Mouse (Mus musculus): ENCODE results near the gene Trp53i11.

DNA sequence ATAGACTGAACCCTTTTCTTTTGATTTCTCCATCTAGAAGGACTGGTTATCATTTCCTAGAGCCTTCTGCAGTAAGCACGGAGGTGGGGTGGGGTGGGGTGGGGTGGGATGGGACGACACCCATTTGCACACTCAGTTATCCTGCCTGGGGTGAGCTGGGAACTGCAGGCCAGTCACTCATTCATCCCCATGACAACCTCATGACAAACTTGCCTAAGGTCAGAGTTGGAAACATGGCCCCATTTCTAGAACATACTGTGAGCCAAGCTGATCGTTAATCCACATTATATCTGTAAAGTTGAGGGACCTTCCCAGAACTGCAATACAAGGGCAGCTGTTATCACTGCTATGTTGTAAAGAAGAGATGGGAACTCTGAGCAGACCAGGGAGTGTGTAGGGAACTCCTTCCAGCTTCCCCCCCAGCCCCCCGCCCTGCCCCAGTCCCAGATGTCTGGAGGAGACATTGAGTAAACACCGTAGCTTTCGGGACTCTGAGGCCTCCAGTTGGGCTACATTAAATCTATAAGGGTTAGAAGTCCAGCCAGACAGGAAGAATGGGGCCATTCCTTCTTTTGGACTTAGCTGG is 23.5 kb upstream of the Trp53i11 start:
- TF ChIP-seq POLR2A (IDR thresholded peaks at IDR 0.05; ENCODE audit: control insufficient read depth, low read depth, low read length): no peak
- TF ChIP-seq CTCF (IDR thresholded peaks at IDR 0.05; ENCODE audit: control insufficient read depth, insufficient read depth, insufficient replicate concordance, low read depth, low read length): no peak

All from testis, adult 2 months (tissue).